Mouse (Mus musculus) gastrocnemius, postnatal 25 days (tissue): ENCODE data around the gene Rdh8. TPM values are rescaled to one million over a fixed set of nuclear protein-coding genes. Genes with fewer than 3 reads are reported as not detected.
A peak's percentile ranks its signal among the peaks of the same experiment; 100 is the strongest.

ENCODE experiments used
- DNase-seq: peaks from one replicate; pipeline ENCODE4 v3.0.0; 2022
- total RNA-seq, 2 experiments: library from RNA; stranded (reverse); gene quantifications; 1 replicate in 1 of 2; 2 replicates in 1 of 2; pipeline ENCODE4 v1.2.3; 2021

The Rdh8 gene
- total RNA-seq, 2 experiments from 2014 or later = 0.20 TPM; not detected in 1

GRCm38 (mm10) chr9:20837184-20837947 is 19.1 kb downstream of the Rdh8 start:
- no peak for DNase-seq

- DNase-seq = no peak
These were observed 20.6 kb downstream of the Rdh8 start for GRCm38 (mm10) chr9:20838931-20839330.

GRCm38 (mm10) chr9:20842211-20842610 is 23.9 kb downstream of the Rdh8 start:
- no peak for DNase-seq

- no peak for DNase-seq
These were observed 24.4 kb downstream of the Rdh8 start for GRCm38 (mm10) chr9:20842670-20843069.

- DNase-seq = no peak
These were observed 31.9 kb downstream of the Rdh8 start for GRCm38 (mm10) chr9:20850179-20850578.

- no peak for DNase-seq
These were observed 38.8 kb downstream of the Rdh8 start for GRCm38 (mm10) chr9:20857131-20857530.

- no peak for DNase-seq
These were observed 41.6 kb downstream of the Rdh8 start for GRCm38 (mm10) chr9:20859926-20860325.

- DNase-seq = no peak
These were observed 43.5 kb downstream of the Rdh8 start for GRCm38 (mm10) chr9:20861821-20862220.

- no peak for DNase-seq
These were observed 43.9 kb downstream of the Rdh8 start for GRCm38 (mm10) chr9:20862225-20862624.

GRCm38 (mm10) chr9:20866879-20867278 is 48.6 kb downstream of the Rdh8 start:
- DNase-seq = no peak

- peak; percentile 52 for DNase-seq
These were observed 50.2 kb downstream of the Rdh8 start, which contains the start of gene A230050P20Rik for GRCm38 (mm10) chr9:20868448-20869001. Gene A230050P20Rik, plus strand, starts transcription at chr9:20868642.

- DNase-seq = no peak
These were observed 50.9 kb downstream of the Rdh8 start for GRCm38 (mm10) chr9:20869246-20869645.

- DNase-seq = no peak
These were observed 52.2 kb downstream of the Rdh8 start for GRCm38 (mm10) chr9:20870211-20871173.

GRCm38 (mm10) chr9:20872991-20873390 is 54.7 kb downstream of the Rdh8 start:
- DNase-seq = no peak

GRCm38 (mm10) chr9:20873521-20873920 is 55.2 kb downstream of the Rdh8 start:
- no peak for DNase-seq

GRCm38 (mm10) chr9:20875021-20875790 is 56.9 kb downstream of the Rdh8 start:
- no peak for DNase-seq

Other genes starting within 250 kb of the Rdh8 start
- 1 to 10 TPM; 3.0 to 3.6 TPM for gene Zfp846, start 237.2 kb upstream of the Rdh8 start, total RNA-seq
- gene Ubl5, start 175.6 kb upstream of the Rdh8 start, total RNA-seq = 100 to 1,000 TPM; 168 to 183 TPM
- gene Fbxl12, start 173.7 kb upstream of the Rdh8 start, total RNA-seq = 1 to 10 TPM; 4.7 to 5.1 TPM
- gene Pin1, start 166.4 kb upstream of the Rdh8 start, total RNA-seq = 10 to 100 TPM; 13.0 to 14.1 TPM
- gene Olfm2, start 72.2 kb upstream of the Rdh8 start, total RNA-seq = under 1 TPM; 0.13 to 0.20 TPM
- 10 to 100 TPM; 37.8 to 41.0 TPM for gene Col5a3, start 3.4 kb upstream of the Rdh8 start, total RNA-seq
- gene A230050P20Rik, start 50.1 kb downstream of the Rdh8 start, total RNA-seq = 1 to 10 TPM; 1.7 to 2.7 TPM
- gene Angptl6, start 61.2 kb downstream of the Rdh8 start, total RNA-seq = 1 to 10 TPM; 4.1 to 4.6 TPM
- 1 to 10 TPM; 7.4 to 7.7 TPM for gene Ppan, start 69.7 kb downstream of the Rdh8 start, total RNA-seq
- 100 to 1,000 TPM in 1 of 2 experiments, 10 to 100 TPM in 1; 90.9 to 101 TPM for gene Eif3g, start 80.1 kb downstream of the Rdh8 start, total RNA-seq
- 10 to 100 TPM in 1 of 2 experiments, 1 to 10 TPM in 1; 6.5 to 10.5 TPM for gene Dnmt1, start 141.4 kb downstream of the Rdh8 start, total RNA-seq
- gene S1pr2, start 158.3 kb downstream of the Rdh8 start, total RNA-seq = 1 to 10 TPM; 2.3 to 3.6 TPM
- gene Mrpl4, start 184.2 kb downstream of the Rdh8 start, total RNA-seq = 10 to 100 TPM; 61.9 to 62.8 TPM
- gene Icam1, start 197.5 kb downstream of the Rdh8 start, total RNA-seq = 1 to 10 TPM; 1.6 to 3.0 TPM
- gene Icam4, start 210.9 kb downstream of the Rdh8 start, total RNA-seq = 1 to 10 TPM; 1.0 to 1.6 TPM
- not detected for gene Icam5, start 213.6 kb downstream of the Rdh8 start, total RNA-seq
- gene Zglp1, start 248.6 kb downstream of the Rdh8 start, total RNA-seq = not detected